Mouse (Mus musculus) adrenal gland, adult 18-20 months (tissue): Measurements from ENCODE around the gene Gm9936. TPM values are rescaled to one million over a fixed set of nuclear protein-coding genes. Genes with fewer than 3 reads are reported as not detected.

Source experiments
- microRNA-seq, 2 experiments: library from miRNA; unstranded; fragments of <30 nt; microRNA quantifications; one replicate each; pipeline ENCODE4 v1.2.0; 2021; ENCODE audit warnings: borderline number of aligned reads in 2 of 2
- total RNA-seq, 2 experiments: library from RNA; stranded (reverse); gene quantifications; 1 replicate in 1 of 2; 2 replicates in 1 of 2; pipeline ENCODE4 v1.2.3; 2021

Gene Gm9936
- total RNA-seq, 2 experiments from 2014 or later: not detected

Small RNA genes lying within 50 kb of the gene (microRNA-seq; reads per million reads assigned to microRNA genes)
- gene Mir6240: 15.3 to 51.1 reads per million in 2 experiments

Other genes starting within 250 kb of the Gm9936 start
- gene Trpv4, start 200.3 kb downstream of the Gm9936 start, total RNA-seq: 1 to 10 TPM; 3.0 to 4.6 TPM
- gene Gltp, start 167.7 kb downstream of the Gm9936 start, total RNA-seq: 10 to 100 TPM; 40.7 to 49.2 TPM
- 1 to 10 TPM; 7.1 to 8.5 TPM for gene Tchp, start 150.9 kb downstream of the Gm9936 start, total RNA-seq
- gene Ankrd13a, start 84.0 kb downstream of the Gm9936 start, total RNA-seq: 10 to 100 TPM; 72.6 to 82.7 TPM
- gene Git2, start 83.2 kb downstream of the Gm9936 start, total RNA-seq: 10 to 100 TPM; 33.8 to 36.8 TPM
- 10 to 100 TPM; 27.9 to 38.5 TPM for gene 1500011B03Rik, start 35.2 kb downstream of the Gm9936 start, total RNA-seq
- not detected for gene 4930519G04Rik, start 5.0 kb downstream of the Gm9936 start, total RNA-seq
- 10 to 100 TPM in 1 of 2 experiments, 1 to 10 TPM in 1; 9.9 to 10.4 TPM for gene Oasl2, start 38.3 kb upstream of the Gm9936 start, total RNA-seq
- 1 to 10 TPM in 1 of 2 experiments, under 1 TPM in 1; 0.74 to 1.2 TPM for gene Oasl1, start 64.6 kb upstream of the Gm9936 start, total RNA-seq
- 10 to 100 TPM; 36.7 to 39.0 TPM for gene 2210016L21Rik, start 83.5 kb upstream of the Gm9936 start, total RNA-seq
- not detected for gene Hnf1a, start 112.4 kb upstream of the Gm9936 start, total RNA-seq
- 10 to 100 TPM; 40.0 to 44.0 TPM for gene Sppl3, start 152.5 kb upstream of the Gm9936 start, total RNA-seq
- not detected for gene Gm10401, start 239.6 kb upstream of the Gm9936 start, total RNA-seq